Mouse (Mus musculus): ENCODE measurements around the gene Dbr1. TPM values are rescaled to one million over a fixed set of nuclear protein-coding genes. Genes with fewer than 3 reads are reported as not detected.
"Not testable (repeated sequence)": the region's sequence is repeated elsewhere in the genome, so short reads cannot be mapped to it uniquely, and the experiment has no call there.

Gene Dbr1
- polyA plus RNA-seq, 1 experiment from 2014 or later, result 18.6 TPM

DNA sequence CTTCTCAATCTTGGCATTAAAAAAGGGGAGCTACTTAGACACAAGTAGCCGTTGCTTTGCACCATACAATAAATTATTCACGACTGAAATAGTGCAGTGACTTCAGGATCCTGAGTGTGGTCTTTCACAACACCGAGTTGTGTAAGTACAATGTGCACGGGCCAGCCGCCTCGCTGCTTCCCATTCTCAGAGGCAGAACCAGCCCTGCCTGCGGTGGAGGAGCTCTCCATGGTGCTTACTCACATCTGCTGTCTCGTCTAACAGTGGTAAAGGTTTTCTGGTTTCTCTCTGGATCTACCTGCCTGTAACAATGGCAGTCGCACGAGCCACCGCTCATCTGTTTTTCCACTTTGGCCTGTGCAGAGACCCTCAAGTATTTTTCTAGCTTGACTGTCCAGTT lies 11.9 kb upstream of the Dbr1 start:
- H3K27me3 ChIP-seq, result no peaks in the 10 kb centered on the region
- POLR2A ChIA-PET, result no interaction called here
- CTCF ChIA-PET, result no interaction called here
- DNase-seq (ENCODE audit: low read depth, low spot score), result no peak
- ATAC-seq, result no peak
- no peak for TF ChIP-seq CTCF (IDR thresholded peaks at IDR 0.05)
- in situ Hi-C loops (cut with MboI; ENCODE audit: low pct_unique_long_range_greater_than_20kb), result no loop called here

- in situ Hi-C loops (cut with MboI; ENCODE audit: low pct_unique_long_range_greater_than_20kb), result no loop called here
- ChIA-PET CTCF (no interaction called here), POLR2A (no interaction called here)
- no peaks in the 10 kb centered on the region for H3K27me3 ChIP-seq
- ATAC-seq (peak; percentile 52), DNase-seq (ENCODE audit: low read depth, low spot score) (no peak)
- no peak for TF ChIP-seq CTCF (IDR thresholded peaks at IDR 0.05)
Measured at GRCm38 (mm10) chr9:99568023-99568346, 7.6 kb upstream of the Dbr1 start.

- ChIA-PET CTCF (no interaction called here), POLR2A (interaction anchor here (0.9 kb wide), 1 partner anchor 44 kb away, joined by 3 read pairs; the partner anchor contains the start of gene A4gnt)
- no peak for DNase-seq (ENCODE audit: low read depth, low spot score)
- no peaks in the 10 kb centered on the region for H3K27me3 ChIP-seq
- peak; percentile 83 for ATAC-seq
- no peak for TF ChIP-seq CTCF (IDR thresholded peaks at IDR 0.05)
- in situ Hi-C loops (cut with MboI; ENCODE audit: low pct_unique_long_range_greater_than_20kb), result no loop called here
Measured at GRCm38 (mm10) chr9:99568347-99569070, 7.1 kb upstream of the Dbr1 start, which contains the start of gene Armc8. Armc8 (minus strand) TSS chr9:99568899.

GRCm38 (mm10) chr9:99569071-99569397 lies 6.6 kb upstream of the Dbr1 start:
- ChIA-PET POLR2A (interaction anchor here (0.9 kb wide), 1 partner anchor 43 kb away, joined by 3 read pairs; the partner anchor contains the start of gene A4gnt), CTCF (no interaction called here)
- H3K27me3 ChIP-seq, result no peaks in the 10 kb centered on the region
- TF ChIP-seq CTCF (IDR thresholded peaks at IDR 0.05), result no peak
- in situ Hi-C loops (cut with MboI; ENCODE audit: low pct_unique_long_range_greater_than_20kb), result no loop called here
- ATAC-seq (peak; percentile 27), DNase-seq (ENCODE audit: low read depth, low spot score) (no peak)

GRCm38 (mm10) chr9:99580655-99581054 lies 5.1 kb downstream of the Dbr1 start:
- ChIA-PET POLR2A (no interaction called here), CTCF (interaction anchor here (1.0 to 2.0 kb wide), 7 partner anchors 9 to 131 kb away, joined by 3 to 15 read pairs (median 5); no protein-coding TSS in a partner anchor)
- TF ChIP-seq CTCF (IDR thresholded peaks at IDR 0.05), result peak; percentile 77
- in situ Hi-C loops (cut with MboI; ENCODE audit: low pct_unique_long_range_greater_than_20kb), result no loop called here
- DNase-seq (ENCODE audit: low read depth, low spot score), result no peak
- H3K27me3 ChIP-seq, result no peaks in the 10 kb centered on the region
- ATAC-seq, result peak; percentile 52

GRCm38 (mm10) chr9:99587505-99588202 lies 12.1 kb downstream of the Dbr1 start:
- peak; percentile 90 for TF ChIP-seq CTCF (IDR thresholded peaks at IDR 0.05)
- H3K27me3 ChIP-seq, result no peaks in the 10 kb centered on the region
- in situ Hi-C loops (cut with MboI; ENCODE audit: low pct_unique_long_range_greater_than_20kb), result loop anchor here (5.0 kb wide), 1 partner anchor 75 kb away; no protein-coding TSS in a partner anchor
- POLR2A ChIA-PET, result interaction anchor here (0.8 to 1.3 kb wide), 2 partner anchors 42 to 75 kb away, joined by 3 to 4 read pairs; partner anchors contain the start of gene Dzip1l
- DNase-seq (ENCODE audit: low read depth, low spot score) (no peak), ATAC-seq (peak; percentile 84)
- CTCF ChIA-PET, result interaction anchor here (0.6 to 3.6 kb wide), 12 partner anchors 9 to 130 kb away, joined by 3 to 49 read pairs (median 4); no protein-coding TSS in a partner anchor

DNA sequence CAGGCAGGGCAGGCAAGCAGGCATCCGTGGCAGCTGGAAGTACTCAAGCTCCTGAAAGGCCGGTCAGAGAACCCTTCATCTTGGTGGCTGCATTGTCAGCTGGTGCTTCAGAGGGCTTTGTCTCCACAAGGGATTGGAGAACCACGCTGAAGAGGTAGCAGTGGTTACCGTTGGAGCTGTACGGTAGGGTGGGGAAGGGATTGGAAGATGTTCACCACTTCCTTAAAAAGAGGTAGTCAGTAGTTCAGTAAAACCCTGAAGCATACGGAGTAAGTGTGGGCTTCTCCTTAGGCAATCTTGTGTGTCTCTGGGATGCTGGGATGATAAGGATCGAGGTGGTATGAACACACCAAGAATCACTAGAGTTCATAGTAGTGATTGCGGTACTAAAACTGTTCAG lies 15.5 kb downstream of the Dbr1 start:
- ATAC-seq (no peak), DNase-seq (ENCODE audit: low read depth, low spot score) (no peak)
- ChIA-PET POLR2A (no interaction called here), CTCF (no interaction called here)
- in situ Hi-C loops (cut with MboI; ENCODE audit: low pct_unique_long_range_greater_than_20kb), result loop anchor here (5.0 kb wide), 1 partner anchor 36 kb away; the partner anchor contains the start of gene Dzip1l
- no peaks in the 10 kb centered on the region for H3K27me3 ChIP-seq
- no peak for TF ChIP-seq CTCF (IDR thresholded peaks at IDR 0.05)

GRCm38 (mm10) chr9:99599127-99599526 lies 23.5 kb downstream of the Dbr1 start:
- in situ Hi-C loops (cut with MboI; ENCODE audit: low pct_unique_long_range_greater_than_20kb); DNase-seq (ENCODE audit: low read depth, low spot score); ATAC-seq; CTCF ChIA-PET; H3K27me3 ChIP-seq: not testable (repeated sequence)
- POLR2A ChIA-PET, result interaction anchor here (0.9 kb wide), 1 partner anchor 14 kb away, joined by 3 read pairs; no protein-coding TSS in a partner anchor

DNA sequence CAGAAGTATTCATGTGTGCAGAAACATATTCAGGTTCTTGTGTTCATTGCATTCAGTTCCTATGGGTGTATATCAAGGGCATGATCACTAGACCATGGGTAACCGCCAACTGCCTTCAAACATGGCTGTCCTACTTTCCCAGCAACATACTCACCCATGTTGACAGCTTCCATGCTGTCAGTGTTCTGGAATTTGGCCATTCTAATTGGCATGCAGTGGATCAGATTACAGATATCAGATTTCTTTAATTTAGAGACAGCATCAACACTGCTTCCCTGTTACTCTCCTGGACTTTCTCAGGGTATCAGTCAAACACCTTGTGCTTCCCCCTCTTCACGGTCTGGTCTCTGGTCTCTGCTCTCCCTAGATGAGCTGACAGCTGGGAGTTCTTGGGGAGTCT lies 28.0 kb downstream of the Dbr1 start:
- POLR2A ChIA-PET, result no interaction called here
- peak; percentile 44 for ATAC-seq
- DNase-seq (ENCODE audit: low read depth, low spot score), result no peak
- in situ Hi-C loops (cut with MboI; ENCODE audit: low pct_unique_long_range_greater_than_20kb), result no loop called here
- no peak for TF ChIP-seq CTCF (IDR thresholded peaks at IDR 0.05)
- CTCF ChIA-PET, result interaction anchor here (0.9 kb wide), 1 partner anchor 16 kb away, joined by 3 read pairs; no protein-coding TSS in a partner anchor
- no peaks in the 10 kb centered on the region for H3K27me3 ChIP-seq

- ChIA-PET CTCF (interaction anchor here (1.3 kb wide), 1 partner anchor 15 kb away, joined by 3 read pairs; no protein-coding TSS in a partner anchor), POLR2A (interaction anchor here (0.7 to 1.2 kb wide), 2 partner anchors 15 to 43 kb away, joined by 3 to 9 read pairs; no protein-coding TSS in a partner anchor)
- in situ Hi-C loops (cut with MboI; ENCODE audit: low pct_unique_long_range_greater_than_20kb), result no loop called here
- DNase-seq (ENCODE audit: low read depth, low spot score), result no peak
- no peak for TF ChIP-seq CTCF (IDR thresholded peaks at IDR 0.05)
- no peaks in the 10 kb centered on the region for H3K27me3 ChIP-seq
- ATAC-seq, result no peak
Measured at GRCm38 (mm10) chr9:99612202-99612601, 36.6 kb downstream of the Dbr1 start, which contains the start of gene A4gnt. A4gnt (plus strand) TSS chr9:99612502.

- TF ChIP-seq CTCF (IDR thresholded peaks at IDR 0.05), result no peak
- ATAC-seq (no peak), DNase-seq (ENCODE audit: low read depth, low spot score) (no peak)
- in situ Hi-C loops (cut with MboI; ENCODE audit: low pct_unique_long_range_greater_than_20kb), result no loop called here
- ChIA-PET POLR2A (no interaction called here), CTCF (no interaction called here)
- H3K27me3 ChIP-seq, result no peaks in the 10 kb centered on the region
Measured at GRCm38 (mm10) chr9:99619688-99620087, 44.1 kb downstream of the Dbr1 start.

Data from Patski (cell line).